Mouse (Mus musculus) CH12.LX (cell line): Measurements from ENCODE around the gene Dnaja3.

Source experiments
- CTCF ChIP-seq, 2 experiments: IDR thresholded peaks in 1 of 2; conservative IDR thresholded peaks in 1 of 2; 2 replicates each; pipeline ENCODE4 v1.5.1; 2011 to 2012; ENCODE audit warnings: low read depth in 2 of 2, low read length in 2 of 2, improper control_type of control experiment in 1 of 2, inconsistent platforms in 1 of 2, mild to moderate bottlenecking in 1 of 2, moderate library complexity in 1 of 2
- KAT2A ChIP-seq: IDR thresholded peaks from 2 replicates; pipeline ENCODE4 v1.6.1; 2012; ENCODE audit warnings: low read length, improper control_type of control experiment, inconsistent platforms; ENCODE audit not compliant: insufficient replicate concordance
- ZNF384 ChIP-seq: IDR thresholded peaks from 2 replicates; pipeline ENCODE4 v1.6.1; 2012; ENCODE audit warnings: low read depth, low read length, improper control_type of control experiment, inconsistent platforms

GRCm38 (mm10) chr16:4651081-4651480 lies 11.3 kb downstream of the Dnaja3 start:
- TF ChIP-seq CTCF (conservative IDR thresholded peaks at IDR 0.05 in 1 of 2, IDR thresholded peaks at IDR 0.05 in 1 of 2; ENCODE audit: low read depth in 2 of 2, low read length in 2 of 2) (no peak), KAT2A (no peak), ZNF384 (no peak)
